Mouse (Mus musculus) thymus, adult 2 months (tissue): ENCODE results near the gene Mslnl.

Experiments
- CTCF ChIP-seq: fragments of 200-500 bp; IDR thresholded peaks from 2 replicates; pipeline ENCODE4 v1.5.1; 2012; ENCODE audit warnings: mild to moderate bottlenecking, control low read depth, low read length, moderate library complexity, borderline replicate concordance; ENCODE audit not compliant: control insufficient read depth, poor library complexity, insufficient read depth; ENCODE audit errors: extremely low read depth
- POLR2A ChIP-seq: fragments of 200-500 bp; IDR thresholded peaks from 2 replicates; pipeline ENCODE4 v1.6.1; 2012; ENCODE audit warnings: mild to moderate bottlenecking, low read length, control low read depth, moderate library complexity; ENCODE audit not compliant: control insufficient read depth, poor library complexity, insufficient read depth; ENCODE audit errors: extremely low read depth

DNA sequence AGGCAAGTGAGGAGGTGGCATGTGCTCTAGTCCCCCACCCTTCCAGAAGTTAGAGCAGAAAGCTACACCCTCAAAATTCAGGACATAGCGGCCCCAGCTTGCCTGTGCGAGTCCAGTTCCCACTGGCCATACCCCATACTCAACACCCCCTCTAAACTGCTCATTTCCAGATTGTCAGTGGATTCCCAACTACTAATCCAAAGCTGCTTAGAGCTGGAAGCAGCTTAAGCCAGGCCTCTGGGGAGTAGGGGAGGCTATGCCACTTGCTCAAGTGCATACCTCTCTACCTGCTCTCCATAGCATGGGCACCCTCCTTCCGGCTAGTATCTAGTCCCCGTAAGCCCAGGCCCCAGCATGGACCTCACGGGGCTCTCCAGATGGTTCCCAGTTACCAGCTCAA, 14.4 kb upstream of the Mslnl start:
- TF ChIP-seq CTCF = no peak
- TF ChIP-seq POLR2A = no peak
